Comparison of ENCODE assay signal across 27 mouse cellular contexts in the genomic region with DNA sequence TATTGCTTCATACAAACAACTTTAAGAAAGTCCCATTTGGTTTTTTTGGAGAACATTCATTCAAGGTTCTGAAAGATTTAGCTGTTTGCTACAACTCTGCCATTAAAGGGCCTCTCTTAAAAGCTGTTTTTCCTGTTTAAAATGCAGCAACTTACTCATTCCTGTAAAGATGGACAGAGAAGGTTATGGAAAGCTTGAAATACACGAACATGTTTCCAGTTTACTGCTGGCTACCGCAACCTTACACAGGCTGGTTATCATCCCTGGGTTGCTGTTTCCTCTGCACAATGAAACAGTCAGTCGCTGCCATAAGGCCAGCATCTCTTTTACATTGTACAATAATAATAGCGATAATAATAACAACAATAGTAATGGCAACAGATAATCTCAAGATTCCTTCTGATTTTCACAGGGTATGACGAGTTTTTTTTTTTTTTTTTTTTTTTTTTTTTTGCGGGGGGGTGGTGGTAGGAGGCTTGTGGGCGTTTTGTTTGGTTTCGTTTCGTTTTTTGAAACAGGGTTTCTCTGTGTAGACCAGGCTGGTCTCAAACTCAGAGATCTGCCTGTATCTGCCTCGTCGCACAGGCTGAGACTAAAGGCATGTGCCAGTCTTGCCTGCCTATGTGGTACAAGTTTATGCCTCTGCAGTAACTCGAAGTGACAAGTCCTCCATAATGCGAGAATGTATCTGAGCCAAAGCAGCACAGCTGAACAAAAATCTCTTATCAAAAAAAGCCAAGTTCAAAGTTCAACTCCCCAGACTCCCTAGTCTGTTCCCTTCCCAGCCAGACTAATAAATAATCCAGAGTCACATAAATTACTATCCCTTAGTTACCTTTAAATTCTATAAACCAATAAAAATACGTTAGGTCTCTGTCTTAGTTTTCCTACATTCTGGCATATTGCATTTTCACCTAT. TPM values are rescaled to one million over a fixed set of nuclear protein-coding genes. Genes with fewer than 3 reads are reported as not detected.
A peak's percentile ranks its signal among the peaks of the same experiment; 100 is the strongest.
DNase-seq lines count a peak whose midpoint lies in the region; ATAC-seq and TF ChIP-seq lines count a peak whose summit lies in the region.
"Had no signal": no experiment of that assay in that cellular context is flagged by ENCODE, and none has a peak within 500 bp of the region (broad histone marks: within the 10 kb centered on the region; RNA-seq: fewer than 3 reads in every experiment).

No protein-coding gene starts in this region.

- 0 out of 2 replicates have a peak overlapping the region, but pooled peaks have one; percentile 41 for H3K27ac ChIP-seq in kidney, embryonic 15.5 days
- H3K27ac ChIP-seq in CH12.LX (ENCODE audit: insufficient read depth, low read depth), result peak overlapping the region; percentile 64; the same call in 1 of the 2 replicates
- no peak overlapping the region for H3K27ac ChIP-seq in heart, embryonic 12.5 days (ENCODE audit: poor library complexity, severe bottlenecking)
- no peak overlapping the region for H3K27ac ChIP-seq in left cerebral cortex, adult 2 months
- H3K27ac ChIP-seq: embryonic facial prominence, embryonic 10.5 days; embryonic facial prominence, embryonic 13.5 days; forebrain, embryonic 12.5 days; forebrain, embryonic 15.5 days; heart, embryonic 13.5 days; hindbrain, embryonic 14.5 days had no signal

- H3K27me3 ChIP-seq in kidney, embryonic 15.5 days, result no peaks in the 10 kb centered on the region
- H3K27me3 ChIP-seq in CH12.LX (replicated peaks), result no peaks in the 10 kb centered on the region
- no peaks in the 10 kb centered on the region for H3K27me3 ChIP-seq in heart, embryonic 12.5 days (replicated peaks)
- H3K27me3 ChIP-seq: embryonic facial prominence, embryonic 13.5 days; forebrain, embryonic 12.5 days; forebrain, embryonic 15.5 days; heart, embryonic 13.5 days had no signal

- no peak overlapping the region for H3K4me3 ChIP-seq in kidney, embryonic 15.5 days (replicated peaks)
- H3K4me3 ChIP-seq in CH12.LX (replicated peaks in 1 of 3; ENCODE audit: low read depth in 2 of 3, low read length in 2 of 3, poor library complexity in 1 of 3), result peak overlapping the region; percentile 21 to 46 (median 31)
- H3K4me3 ChIP-seq in heart, embryonic 12.5 days, result no peak overlapping the region
- no peak overlapping the region for H3K4me3 ChIP-seq in left cerebral cortex, adult 2 months
- H3K4me3 ChIP-seq: embryonic facial prominence, embryonic 10.5 days; embryonic facial prominence, embryonic 13.5 days; erythroblast, embryonic 14.5 days; forebrain, embryonic 12.5 days; forebrain, embryonic 15.5 days; heart, embryonic 13.5 days had no signal

- no peak for TF ChIP-seq CTCF in CH12.LX (conservative IDR thresholded peaks at IDR 0.05 in 1 of 2, IDR thresholded peaks at IDR 0.05 in 1 of 2; ENCODE audit: low read depth in 2 of 2, low read length in 2 of 2)
- no peak for TF ChIP-seq CTCF in left cerebral cortex, adult 2 months (IDR thresholded peaks at IDR 0.05)

- ATAC-seq in kidney, embryonic 15.5 days (replicated peaks; ENCODE audit: low FRiP score), result peak; percentile 47; the same call in 1 of the 2 replicates
- ATAC-seq in heart, embryonic 12.5 days (ENCODE audit: insufficient number of reproducible peaks, low FRiP score), result no peak
- ATAC-seq: activated CD4-positive, CD25-positive, alpha-beta regulatory T cell, adult 4 months; forebrain, embryonic 15.5 days had no signal

- in situ Hi-C loops in CH12.LX (cut with MboI; ENCODE audit: low pct_ligation_motif_present, low pct_unique_long_range_greater_than_20kb, low sequenced_read_pairs), result no loop called here

- 0 out of 2 replicates have a peak, but pooled peaks cover 2% of the 10 kb centered on the region for H3K79me2 ChIP-seq in CH12.LX (replicated peaks; ENCODE audit: control insufficient read depth, extremely low read depth, insufficient read depth, poor library complexity, severe bottlenecking)

- H3K9ac ChIP-seq in kidney, embryonic 15.5 days, result no peak overlapping the region
- H3K9ac ChIP-seq in CH12.LX (ENCODE audit: insufficient read depth, low read depth), result peak overlapping the region; percentile 68
- H3K9ac ChIP-seq in heart, embryonic 12.5 days, result no peak overlapping the region
- H3K9ac ChIP-seq: embryonic facial prominence, embryonic 13.5 days; forebrain, embryonic 12.5 days; forebrain, embryonic 15.5 days; heart, embryonic 13.5 days; hindbrain, embryonic 14.5 days had no signal

- no peak overlapping the region for H3K4me2 ChIP-seq in kidney, embryonic 15.5 days
- H3K4me2 ChIP-seq in CH12.LX (ENCODE audit: insufficient read depth, low read depth, poor library complexity, severe bottlenecking), result peak overlapping the region; percentile 71
- H3K4me2 ChIP-seq in heart, embryonic 12.5 days, result no peak overlapping the region
- H3K4me2 ChIP-seq: embryonic facial prominence, embryonic 13.5 days; forebrain, embryonic 12.5 days; forebrain, embryonic 15.5 days; heart, embryonic 13.5 days; hindbrain, embryonic 14.5 days had no signal

- DNase-seq in kidney, postnatal 36 days, result no peak
- DNase-seq in A20 (ENCODE audit: low read depth, low spot score), result peak; percentile 80
- DNase-seq in CH12.LX (ENCODE audit: extremely low read depth), result no peak
- peak; percentile 32 for DNase-seq in induced T-regulatory cell, adult 2 months (ENCODE audit: low read depth)
- DNase-seq in left cerebral cortex, adult 18-20 months (ENCODE audit: low spot score in 2 of 2), result no peak
- no peak for DNase-seq in left cerebral cortex, adult 2 months (ENCODE audit: extremely low spot score in 1 of 2, low spot score in 2 of 2)
- DNase-seq: adrenal gland, adult 8-10 months; adrenal gland, postnatal 25 days; cerebellum, adult 11-12 months; cerebellum, adult 8-10 months; cerebellum, postnatal 10 days; cerebellum, postnatal 36 days; embryo, embryonic 11 days; gastrocnemius, postnatal 25 days; heart, adult 18-20 months; heart, postnatal 14 days; heart, postnatal 4 days had no signal

- H3K4me1 ChIP-seq in kidney, embryonic 15.5 days, result peaks cover 10% of the 10 kb centered on the region
- peaks cover 31 to 59% of the 10 kb centered on the region in 2 experiments for H3K4me1 ChIP-seq in CH12.LX (ENCODE audit: control insufficient read depth in 1 of 2, insufficient read depth in 2 of 2)
- peaks cover 7% of the 10 kb centered on the region for H3K4me1 ChIP-seq in heart, embryonic 12.5 days (replicated peaks)
- H3K4me1 ChIP-seq: embryonic facial prominence, embryonic 13.5 days; forebrain, embryonic 12.5 days; forebrain, embryonic 15.5 days had no signal

- no peak for TF ChIP-seq POLR2A in CH12.LX (IDR thresholded peaks at IDR 0.05; ENCODE audit: low read depth, low read length)

- H3K36me3 ChIP-seq in kidney, embryonic 15.5 days, result peaks cover 29% of the 10 kb centered on the region
- peaks cover 2 to 18% of the 10 kb centered on the region in 2 experiments for H3K36me3 ChIP-seq in CH12.LX (replicated peaks in 1 of 2; ENCODE audit: control insufficient read depth in 1 of 2, insufficient read depth in 1 of 2, low read length in 1 of 2)
- H3K36me3 ChIP-seq in heart, embryonic 12.5 days, result peaks cover 33% of the 10 kb centered on the region

- no peak for TF ChIP-seq RAD21 in CH12.LX (IDR thresholded peaks at IDR 0.05; ENCODE audit: low read depth, low read length)

- 72% methylated on average over 14 of the region's 14 CpGs for WGBS in kidney, embryonic 15.5 days
- WGBS in heart, embryonic 12.5 days, result 80% methylated on average over 14 of the region's 14 CpGs

- TF ChIP-seq EP300 in CH12.LX (IDR thresholded peaks at IDR 0.05; ENCODE audit: low read length), result peak; percentile 67; the same call in 1 of the 2 replicates

- H3K9me3 ChIP-seq in kidney, embryonic 15.5 days (replicated peaks), result no peaks in the 10 kb centered on the region
- H3K9me3 ChIP-seq in CH12.LX (replicated peaks; ENCODE audit: low read length), result no peaks in the 10 kb centered on the region
- H3K9me3 ChIP-seq in heart, embryonic 12.5 days (replicated peaks), result no peaks in the 10 kb centered on the region
- H3K9me3 ChIP-seq: embryonic facial prominence, embryonic 10.5 days; embryonic facial prominence, embryonic 13.5 days; forebrain, embryonic 12.5 days; forebrain, embryonic 15.5 days; heart, embryonic 13.5 days had no signal

- intact Hi-C loops in left cerebral cortex, adult 2 months (cut with DNase I), result no loop called here

- dilution Hi-C loops in CH12.LX (cut with MboI; ENCODE audit: extremely low pct_ligation_motif_present, extremely low pct_unique_long_range_greater_than_20kb, low sequenced_read_pairs), result no loop called here

TF ChIP-seq in CH12.LX, 34 proteins besides CTCF, POLR2A, EP300 and RAD21 (continues in another document):
- no peak for TF ChIP-seq KAT2A (IDR thresholded peaks at IDR 0.05; ENCODE audit: insufficient replicate concordance, low read length)
- no peak for TF ChIP-seq E2F4 (IDR thresholded peaks at IDR 0.05; ENCODE audit: insufficient replicate concordance, low read depth, low read length)
- peak; percentile 82 for TF ChIP-seq CHD1 (IDR thresholded peaks at IDR 0.05; ENCODE audit: low read depth, low read length)
- TF ChIP-seq BHLHE40 (IDR thresholded peaks at IDR 0.05; ENCODE audit: low read depth, low read length), result peak; percentile 43; the same call in 1 of the 2 replicates
- TF ChIP-seq JUND (conservative IDR thresholded peaks at IDR 0.05; ENCODE audit: low read depth, low read length), result peak; percentile 66; the same call in 1 of the 2 replicates
- TF ChIP-seq RCOR1 (conservative IDR thresholded peaks at IDR 0.05; ENCODE audit: low read depth, low read length), result no peak
- TF ChIP-seq MAFK (IDR thresholded peaks at IDR 0.05; ENCODE audit: insufficient replicate concordance, low read length), result 0 out of 2 replicates have a peak, but pooled peaks have one; percentile 7
- TF ChIP-seq ZC3H11A (IDR thresholded peaks at IDR 0.05; ENCODE audit: low read depth, low read length), result no peak
- TF ChIP-seq MAZ (IDR thresholded peaks at IDR 0.05; ENCODE audit: low read depth, low read length), result peak; percentile 90

RNA-seq across cellular contexts. Expression of gene Nxpe3, which starts 7.0 kb away (rescaled TPM):
- polyA plus RNA-seq in kidney, embryonic 15.5 days (2015; fragmentation: Nextera tagmentation; extraction: Ambion mirVana), result 1.6 and 1.9 TPM in 2 replicates
- total RNA-seq in CH12.LX (2012; rRNA removed), result 10.2 and 12.3 TPM in 2 replicates
- 4.6 and 5.4 TPM in 2 replicates for total RNA-seq in CH12.LX (2014; rRNA removed)
- polyA plus RNA-seq in CH12.LX (2012; ENCODE audit: insufficient read length, low read depth), result 9.9 and 10.6 TPM in 2 replicates
- polyA plus RNA-seq in heart, embryonic 12.5 days (2016; fragmentation: Nextera tagmentation; extraction: Ambion mirVana), result 0.66 and 0.74 TPM in 2 replicates
- total RNA-seq in left cerebral cortex, adult 18-20 months (2021), result 10 to 100 TPM in 1 of 2 experiments, 1 to 10 TPM in 1; 9.7 to 11.5 TPM
- 10 to 100 TPM in 1 of 2 experiments, 1 to 10 TPM in 1; 9.4 to 10.9 TPM for total RNA-seq in left cerebral cortex, adult 2 months (2021)

RNA-seq across cellular contexts. Expression of gene Cep97, which starts 32.6 kb away (rescaled TPM):
- 13.0 and 13.7 TPM in 2 replicates for polyA plus RNA-seq in kidney, embryonic 15.5 days (2015; fragmentation: Nextera tagmentation; extraction: Ambion mirVana)
- 24.9 and 26.9 TPM in 2 replicates for total RNA-seq in CH12.LX (2012; rRNA removed)
- 27.5 and 28.2 TPM in 2 replicates for total RNA-seq in CH12.LX (2014; rRNA removed)
- polyA plus RNA-seq in CH12.LX (2012; ENCODE audit: insufficient read length, low read depth), result 16.9 and 19.2 TPM in 2 replicates
- 9.8 and 9.9 TPM in 2 replicates for polyA plus RNA-seq in heart, embryonic 12.5 days (2016; fragmentation: Nextera tagmentation; extraction: Ambion mirVana)
- total RNA-seq in left cerebral cortex, adult 18-20 months (2021), result 10 to 100 TPM; 13.4 TPM
- 10 to 100 TPM; 12.6 to 13.1 TPM for total RNA-seq in left cerebral cortex, adult 2 months (2021)

Comparison
In these comparisons a context has a peak if more than half of its experiments do, and no peak if none do; other contexts are left out.
1. H3K27ac ChIP-seq: peak in kidney, embryonic 15.5 days (single experiment) and CH12.LX (single experiment); none in heart, embryonic 12.5 days (single experiment) and left cerebral cortex, adult 2 months (single experiment).
2. H3K4me3 ChIP-seq: peak in CH12.LX (3 of 3); none in kidney, embryonic 15.5 days (single experiment), heart, embryonic 12.5 days (single experiment) and left cerebral cortex, adult 2 months (single experiment).
3. DNase-seq: peak in A20 (single experiment) and induced T-regulatory cell, adult 2 months (single experiment); none in kidney, postnatal 36 days (0 of 2), CH12.LX (single experiment), left cerebral cortex, adult 18-20 months (0 of 2) and left cerebral cortex, adult 2 months (0 of 2).